Mouse (Mus musculus) lung, embryonic 14.5 days (tissue): ENCODE results near the gene Capn9. TPM values are rescaled to one million over a fixed set of nuclear protein-coding genes. Genes with fewer than 3 reads are reported as not detected.
A peak's percentile ranks its signal among the peaks of the same experiment; 100 is the strongest.

ENCODE experiments used
- ATAC-seq: fragments of 200-750 bp; cut with Nextera tagmentation; 2 replicates; pipeline ENCODE4 v1.8.0; 2017; ENCODE audit warnings: mild to moderate bottlenecking, moderate TSS enrichment, moderate library complexity; ENCODE audit not compliant: insufficient read depth
- DNase-seq: peaks from one replicate; pipeline ENCODE4 v3.0.0-alpha.2; 2015
- H3K27ac ChIP-seq: fragments of 300-500 bp; sonication (generic); 2 replicates; pipeline ENCODE4 v1.5.1; 2014; ENCODE audit warnings: low read depth, mild to moderate bottlenecking, moderate library complexity
- H3K27me3 ChIP-seq: fragments of 300-500 bp; sonication (generic); 2 replicates; pipeline ENCODE4 v1.6.1; 2014; ENCODE audit warnings: low read length, control low read depth; ENCODE audit not compliant: insufficient read depth
- H3K36me3 ChIP-seq: fragments of 300-500 bp; sonication (generic); 2 replicates; pipeline ENCODE4 v1.6.1; 2014; ENCODE audit warnings: control low read depth; ENCODE audit not compliant: insufficient read depth
- H3K4me1 ChIP-seq: fragments of 300-500 bp; sonication (generic); 2 replicates; pipeline ENCODE4 v1.6.1; 2014; ENCODE audit warnings: antibody characterized with exemption, control low read depth; ENCODE audit not compliant: insufficient read depth
- H3K4me2 ChIP-seq: fragments of 300-500 bp; sonication (generic); 2 replicates; pipeline ENCODE4 v1.6.1; 2014; ENCODE audit warnings: mild to moderate bottlenecking
- H3K4me3 ChIP-seq: fragments of 300-500 bp; sonication (generic); 2 replicates; pipeline ENCODE4 v1.5.1; 2014; ENCODE audit warnings: low read depth, low read length
- H3K9ac ChIP-seq: fragments of 300-500 bp; sonication (generic); 2 replicates; pipeline ENCODE4 v1.6.1; 2014
- H3K9me3 ChIP-seq: fragments of 300-500 bp; sonication (generic); 2 replicates; pipeline ENCODE4 v1.6.1; 2016; ENCODE audit warnings: low read depth, low read length, control low read depth
- CTCF ChIP-seq: IDR thresholded peaks from 2 replicates; pipeline ENCODE4 v1.5.1; 2016; ENCODE audit warnings: antibody characterized with exemption, low read depth
- WGBS: fragments of 180-500 bp; shearing (Covaris S2); extraction: QIAGEN DNeasy Blood & Tissue Kit; methylation state at CpG from one replicate; pipeline ENCODE4 v1.1.7; 2014; 5-methylcytosine and 5-hydroxymethylcytosine counted together
- polyA plus RNA-seq: library from polyadenylated mRNA; unstranded; fragments of >200 nt; fragmentation: Nextera tagmentation; extraction: Ambion mirVana; gene quantifications from 2 replicates; pipeline ENCODE4 v1.2.1, GENCODE M21; 2014

Gene Capn9
- 0.45 and 0.60 TPM in 2 replicates for polyA plus RNA-seq

- ATAC-seq (no peak), DNase-seq (no peak)
- H3K9me3 ChIP-seq: no peaks in the 10 kb centered on the region
- no peaks in the 10 kb centered on the region for H3K36me3 ChIP-seq
- H3K27ac ChIP-seq: peak within 1 kb of the TSS; percentile 74
- H3K27me3 ChIP-seq: no peaks in the 10 kb centered on the region
- whole genome bisulfite sequencing: 78% methylated on average over 8 of the region's 8 CpGs
- H3K4me3 ChIP-seq: no peak within 1 kb of the TSS
- peaks cover 5% of the 10 kb centered on the region; the same call in 1 of the 2 replicates for H3K4me1 ChIP-seq
- no peak for TF ChIP-seq CTCF
- H3K9ac ChIP-seq: no peak within 1 kb of the TSS
- H3K4me2 ChIP-seq: no peak within 1 kb of the TSS
These were observed at the start of gene Capn9 for GRCm38 (mm10) chr8:124575811-124576210. Gene Capn9 (plus strand): TSS chr8:124576111.

DNA sequence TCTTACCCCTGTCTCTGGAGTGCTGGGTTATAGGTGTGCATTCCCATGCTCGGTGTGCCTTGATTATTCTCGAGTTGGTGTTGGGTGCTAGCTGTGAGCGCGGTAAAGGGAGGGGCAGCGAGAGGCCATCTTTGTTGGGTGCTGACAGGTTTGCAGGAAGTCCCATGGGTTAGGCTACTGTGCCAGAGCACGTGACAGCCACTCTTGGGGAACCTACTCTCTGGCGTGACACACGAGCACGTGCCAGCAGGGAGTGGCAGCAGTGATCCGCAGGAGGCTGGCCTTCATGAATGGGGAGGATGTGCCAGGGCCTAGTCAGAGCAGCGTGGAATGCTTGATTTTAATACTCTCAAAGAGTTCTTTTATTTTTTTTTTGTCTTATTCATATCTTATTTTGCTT, 49.6 kb upstream of the Capn9 start:
- H3K9me3 ChIP-seq: no peaks in the 10 kb centered on the region
- no peak overlapping the region for H3K9ac ChIP-seq
- H3K27ac ChIP-seq: no peak overlapping the region
- H3K36me3 ChIP-seq: peaks cover 53% of the 10 kb centered on the region
- no peak for TF ChIP-seq CTCF
- no peak overlapping the region for H3K4me2 ChIP-seq
- no peaks in the 10 kb centered on the region for H3K27me3 ChIP-seq
- peaks cover 9% of the 10 kb centered on the region; the same call in 1 of the 2 replicates for H3K4me1 ChIP-seq
- DNase-seq: no peak
- no peak overlapping the region for H3K4me3 ChIP-seq
- 92% methylated on average over 11 of the region's 11 CpGs for WGBS
- no peak for ATAC-seq

DNA sequence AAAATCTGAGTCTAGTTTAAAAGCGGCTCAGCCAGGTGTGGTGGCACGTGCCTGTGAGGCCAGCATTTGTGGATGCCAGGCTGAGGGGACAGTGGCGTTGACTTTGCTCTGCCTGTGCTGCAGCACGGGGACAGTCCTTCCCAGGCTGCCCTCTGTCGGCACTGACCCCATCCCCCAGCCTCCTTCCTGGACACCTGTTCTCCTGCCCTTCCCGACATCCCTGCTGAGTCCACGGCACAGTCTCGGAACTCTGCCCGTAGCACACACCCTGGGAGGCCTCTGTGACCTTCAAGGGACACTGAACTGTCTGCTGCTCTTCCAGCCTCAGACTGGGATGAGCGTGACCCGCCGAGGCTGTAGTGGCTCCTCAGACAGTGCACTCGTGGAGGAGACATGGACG, 45.8 kb upstream of the Capn9 start:
- H3K36me3 ChIP-seq: peaks cover 79% of the 10 kb centered on the region

GRCm38 (mm10) chr8:124530556-124530955, 45.4 kb upstream of the Capn9 start:
- Histone ChIP-seq H3K9me3 (no peaks in the 10 kb centered on the region), H3K9ac (no peak overlapping the region), H3K27me3 (no peaks in the 10 kb centered on the region), H3K36me3 (peaks cover 82% of the 10 kb centered on the region), H3K27ac (no peak overlapping the region), H3K4me2 (no peak overlapping the region), H3K4me1 (no peaks in the 10 kb centered on the region), H3K4me3 (no peak overlapping the region)
- TF ChIP-seq CTCF: no peak
- DNase-seq (no peak), ATAC-seq (no peak)
- WGBS: 88% methylated on average over 7 of the region's 7 CpGs

More for the DNA sequence above, 45.8 kb upstream of the Capn9 start:
- WGBS: 83% methylated on average over 14 of the region's 14 CpGs
- no peaks in the 10 kb centered on the region for H3K9me3 ChIP-seq
- DNase-seq: no peak
- H3K4me3 ChIP-seq: no peak overlapping the region
- no peak overlapping the region for H3K9ac ChIP-seq
- H3K4me2 ChIP-seq: no peak overlapping the region
- no peak for TF ChIP-seq CTCF
- no peaks in the 10 kb centered on the region for H3K27me3 ChIP-seq
- H3K4me1 ChIP-seq: no peaks in the 10 kb centered on the region
- no peak for ATAC-seq
- no peak overlapping the region for H3K27ac ChIP-seq

- H3K27ac ChIP-seq: no peak overlapping the region
- peaks cover 82% of the 10 kb centered on the region for H3K36me3 ChIP-seq
- no peaks in the 10 kb centered on the region for H3K9me3 ChIP-seq
- DNase-seq: no peak
- TF ChIP-seq CTCF: no peak
- H3K4me1 ChIP-seq: no peaks in the 10 kb centered on the region
- no peak overlapping the region for H3K9ac ChIP-seq
- H3K27me3 ChIP-seq: no peaks in the 10 kb centered on the region
- H3K4me3 ChIP-seq: no peak overlapping the region
- WGBS: 78% methylated on average over 4 of the region's 4 CpGs
- ATAC-seq: no peak
- H3K4me2 ChIP-seq: no peak overlapping the region
These were observed 44.9 kb upstream of the Capn9 start for GRCm38 (mm10) chr8:124530996-124531395.

DNA sequence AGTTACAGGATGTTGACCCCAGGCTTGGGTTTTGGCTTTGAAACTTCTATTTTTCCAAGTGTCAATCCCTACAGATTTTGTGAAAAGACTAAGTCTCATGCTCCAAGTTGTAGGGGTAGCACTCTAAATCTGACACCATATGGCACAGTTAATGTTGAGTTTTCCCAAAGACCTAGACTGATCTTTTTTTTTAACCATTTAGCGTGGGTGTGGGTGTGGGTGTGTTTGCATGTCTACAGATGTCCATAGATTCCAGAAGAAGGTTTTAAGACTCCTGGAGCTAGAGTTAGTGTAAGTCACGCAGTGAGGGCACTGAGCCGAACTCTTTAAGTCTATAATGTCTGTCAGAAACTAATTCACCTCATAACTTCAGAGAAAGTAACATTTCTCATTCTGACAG, 43.3 kb upstream of the Capn9 start:
- no peaks in the 10 kb centered on the region for H3K27me3 ChIP-seq
- 91% methylated on average over 3 of the region's 3 CpGs for WGBS
- H3K4me2 ChIP-seq: no peak overlapping the region
- no peak overlapping the region for H3K27ac ChIP-seq
- no peaks in the 10 kb centered on the region for H3K9me3 ChIP-seq
- DNase-seq (no peak), ATAC-seq (no peak)
- TF ChIP-seq CTCF: no peak
- H3K4me1 ChIP-seq: no peaks in the 10 kb centered on the region
- H3K36me3 ChIP-seq: peaks cover 74% of the 10 kb centered on the region
- H3K4me3 ChIP-seq: no peak overlapping the region
- H3K9ac ChIP-seq: no peak overlapping the region

DNA sequence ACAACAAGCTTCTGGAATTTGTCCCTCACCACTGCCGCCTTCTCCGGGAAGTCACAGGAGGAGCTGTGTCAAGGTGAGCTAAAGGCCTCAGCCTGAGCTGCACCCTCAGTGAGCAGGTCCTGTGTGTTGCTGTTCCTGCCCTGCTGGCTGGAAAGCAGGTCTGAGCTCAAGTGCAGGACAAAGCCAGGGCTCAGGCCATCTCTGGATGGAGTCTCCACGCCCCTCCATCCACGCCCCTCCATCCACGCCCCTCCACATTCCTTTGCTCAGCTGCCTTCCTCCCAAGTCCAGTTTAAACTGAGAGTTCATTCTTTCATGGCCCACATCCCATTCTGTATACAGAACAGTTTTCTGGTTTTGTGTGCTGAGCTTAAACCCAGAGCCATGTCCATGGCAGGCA, 40.5 kb upstream of the Capn9 start:
- TF ChIP-seq CTCF: no peak
- WGBS: 71% methylated on average over 5 of the region's 5 CpGs
- Histone ChIP-seq H3K36me3 (peaks cover 77% of the 10 kb centered on the region), H3K4me3 (no peak overlapping the region), H3K4me1 (no peaks in the 10 kb centered on the region), H3K9ac (no peak overlapping the region), H3K27me3 (no peaks in the 10 kb centered on the region), H3K27ac (no peak overlapping the region), H3K4me2 (no peak overlapping the region), H3K9me3 (no peaks in the 10 kb centered on the region)
- no peak for DNase-seq
- no peak for ATAC-seq

- H3K9ac ChIP-seq: no peak overlapping the region
- H3K27ac ChIP-seq: no peak overlapping the region
- no peak overlapping the region for H3K4me2 ChIP-seq
- no peaks in the 10 kb centered on the region for H3K9me3 ChIP-seq
- TF ChIP-seq CTCF: no peak
- ATAC-seq (no peak), DNase-seq (no peak)
- 69% methylated on average over 12 of the region's 12 CpGs for WGBS
- H3K27me3 ChIP-seq: no peaks in the 10 kb centered on the region
- no peak overlapping the region for H3K4me3 ChIP-seq
- H3K36me3 ChIP-seq: peaks cover 86% of the 10 kb centered on the region
- no peaks in the 10 kb centered on the region for H3K4me1 ChIP-seq
These were observed 35.0 kb upstream of the Capn9 start for GRCm38 (mm10) chr8:124540906-124541305.
